Mouse (Mus musculus) adrenal gland (tissue): ENCODE data around the gene Gm10642.

Source experiments
- intact Hi-C: fragments of 180-260 bp; cut with DNase I; formaldehyde crosslinking; loops from one replicate; pipeline ENCODE4 v1.15.1; 2025

Gene Gm10642

GRCm38 (mm10) chr9:70671772-70672579 lies 15.9 kb downstream of the Gm10642 start:
- intact Hi-C loops, result no loop called here

- intact Hi-C loops, result no loop called here
These were observed 17.6 kb downstream of the Gm10642 start for GRCm38 (mm10) chr9:70673656-70674055.

- intact Hi-C loops, result loop anchor here (5.0 kb wide), 2 partner anchors 257 to 397 kb away; no protein-coding TSS in a partner anchor
These were observed 19.1 kb downstream of the Gm10642 start for GRCm38 (mm10) chr9:70675117-70675516.

GRCm38 (mm10) chr9:70675961-70676360 lies 19.9 kb downstream of the Gm10642 start:
- intact Hi-C loops, result loop anchor here (5.0 kb wide), 2 partner anchors 256 to 396 kb away; no protein-coding TSS in a partner anchor

- intact Hi-C loops, result loop anchor here (5.0 kb wide), 2 partner anchors 254 to 394 kb away; no protein-coding TSS in a partner anchor
These were observed 22.7 kb downstream of the Gm10642 start, which contains the start of gene Adam10 for GRCm38 (mm10) chr9:70678682-70679131. TSS of gene Adam10 (plus strand) at chr9:70678997.

- intact Hi-C loops, result loop anchor here (5.0 kb wide), 2 partner anchors 253 to 393 kb away; no protein-coding TSS in a partner anchor
These were observed 23.4 kb downstream of the Gm10642 start for GRCm38 (mm10) chr9:70679132-70680091.

- intact Hi-C loops, result no loop called here
These were observed 26.2 kb downstream of the Gm10642 start for GRCm38 (mm10) chr9:70682202-70682601.

GRCm38 (mm10) chr9:70688301-70688968 lies 32.4 kb downstream of the Gm10642 start:
- intact Hi-C loops, result no loop called here

- intact Hi-C loops, result no loop called here
These were observed 33.9 kb downstream of the Gm10642 start for GRCm38 (mm10) chr9:70689926-70690325.

- intact Hi-C loops, result no loop called here
These were observed 34.5 kb downstream of the Gm10642 start for GRCm38 (mm10) chr9:70690579-70690978.

GRCm38 (mm10) chr9:70691772-70692693 lies 36.0 kb downstream of the Gm10642 start:
- intact Hi-C loops, result no loop called here

GRCm38 (mm10) chr9:70695723-70696122 lies 39.7 kb downstream of the Gm10642 start:
- intact Hi-C loops, result no loop called here

- intact Hi-C loops, result no loop called here
These were observed 42.0 kb downstream of the Gm10642 start for GRCm38 (mm10) chr9:70698090-70698489.

GRCm38 (mm10) chr9:70703597-70704203 lies 47.6 kb downstream of the Gm10642 start:
- intact Hi-C loops, result no loop called here

GRCm38 (mm10) chr9:70706444-70706843 lies 50.4 kb downstream of the Gm10642 start:
- intact Hi-C loops, result no loop called here
